Mouse (Mus musculus): ENCODE results near the gene Taf6. TPM values are rescaled to one million over a fixed set of nuclear protein-coding genes. Genes with fewer than 3 reads are reported as not detected.

Taf6 gene
- polyA plus RNA-seq, 1 experiment, result 51.6 TPM

GRCm38 (mm10) chr5:138165594-138165993, 21.7 kb downstream of the Taf6 start:
- Histone ChIP-seq H3K27me3 (ENCODE audit: control insufficient read depth, insufficient read depth, low read length, poor library complexity, severe bottlenecking) (no peaks in the 10 kb centered on the region), H3K4me3 (ENCODE audit: low read depth, low read length) (no peak overlapping the region), H3K4me1 (ENCODE audit: control insufficient read depth, insufficient read depth, low read length) (peaks cover 2% of the 10 kb centered on the region), H3K9me3 (replicated peaks; ENCODE audit: control insufficient read depth, insufficient read depth, low read length, poor library complexity, severe bottlenecking) (no peaks in the 10 kb centered on the region), H3K9ac (ENCODE audit: low read depth, poor library complexity, severe bottlenecking) (no peak overlapping the region), H3K27ac (ENCODE audit: insufficient read depth, low read length) (peak overlapping the region; percentile 64), H3K36me3 (ENCODE audit: control insufficient read depth, insufficient read depth, low read length, poor library complexity, severe bottlenecking) (peaks cover 71% of the 10 kb centered on the region)
- TF ChIP-seq EP300 (IDR thresholded peaks at IDR 0.05; ENCODE audit: insufficient read depth, low read depth, low read length), result no peak
- TF ChIP-seq POLR2A (IDR thresholded peaks at IDR 0.05; ENCODE audit: insufficient read depth, low read length), result no peak
- no peak for TF ChIP-seq CTCF (IDR thresholded peaks at IDR 0.05; ENCODE audit: low read depth, low read length)

- H3K4me3 ChIP-seq (ENCODE audit: low read depth, low read length), result no peak overlapping the region
Observed at GRCm38 (mm10) chr5:138163610-138164009, 23.6 kb downstream of the Taf6 start.

GRCm38 (mm10) chr5:138163046-138163445, 24.2 kb downstream of the Taf6 start:
- no peak overlapping the region for H3K9ac ChIP-seq (ENCODE audit: low read depth, poor library complexity, severe bottlenecking)
- H3K36me3 ChIP-seq (ENCODE audit: control insufficient read depth, insufficient read depth, low read length, poor library complexity, severe bottlenecking), result peaks cover 51% of the 10 kb centered on the region
- H3K27me3 ChIP-seq (ENCODE audit: control insufficient read depth, insufficient read depth, low read length, poor library complexity, severe bottlenecking), result no peaks in the 10 kb centered on the region
- H3K9me3 ChIP-seq (replicated peaks; ENCODE audit: control insufficient read depth, insufficient read depth, low read length, poor library complexity, severe bottlenecking), result no peaks in the 10 kb centered on the region
- H3K4me3 ChIP-seq (ENCODE audit: low read depth, low read length), result no peak overlapping the region
- TF ChIP-seq EP300 (IDR thresholded peaks at IDR 0.05; ENCODE audit: insufficient read depth, low read depth, low read length) (0 out of 2 replicates have a peak, but pooled peaks have one; percentile 4), POLR2A (IDR thresholded peaks at IDR 0.05; ENCODE audit: insufficient read depth, low read length) (no peak), CTCF (IDR thresholded peaks at IDR 0.05; ENCODE audit: low read depth, low read length) (no peak)
- H3K4me1 ChIP-seq (ENCODE audit: control insufficient read depth, insufficient read depth, low read length), result no peaks in the 10 kb centered on the region
- H3K27ac ChIP-seq (ENCODE audit: insufficient read depth, low read length), result peak overlapping the region; percentile 64

More at GRCm38 (mm10) chr5:138163610-138164009, 23.6 kb downstream of the Taf6 start:
- TF ChIP-seq CTCF (IDR thresholded peaks at IDR 0.05; ENCODE audit: low read depth, low read length) (no peak), EP300 (IDR thresholded peaks at IDR 0.05; ENCODE audit: insufficient read depth, low read depth, low read length) (no peak), POLR2A (IDR thresholded peaks at IDR 0.05; ENCODE audit: insufficient read depth, low read length) (no peak)
- no peak overlapping the region for H3K9ac ChIP-seq (ENCODE audit: low read depth, poor library complexity, severe bottlenecking)
- H3K36me3 ChIP-seq (ENCODE audit: control insufficient read depth, insufficient read depth, low read length, poor library complexity, severe bottlenecking), result peaks cover 56% of the 10 kb centered on the region
- H3K4me1 ChIP-seq (ENCODE audit: control insufficient read depth, insufficient read depth, low read length), result peaks cover 2% of the 10 kb centered on the region
- no peaks in the 10 kb centered on the region for H3K9me3 ChIP-seq (replicated peaks; ENCODE audit: control insufficient read depth, insufficient read depth, low read length, poor library complexity, severe bottlenecking)
- H3K27me3 ChIP-seq (ENCODE audit: control insufficient read depth, insufficient read depth, low read length, poor library complexity, severe bottlenecking), result no peaks in the 10 kb centered on the region
- H3K27ac ChIP-seq (ENCODE audit: insufficient read depth, low read length), result peak overlapping the region; percentile 64

- no peaks in the 10 kb centered on the region for H3K9me3 ChIP-seq (replicated peaks; ENCODE audit: control insufficient read depth, insufficient read depth, low read length, poor library complexity, severe bottlenecking)
- peak within 1 kb of the TSS; percentile 83 for H3K27ac ChIP-seq (ENCODE audit: insufficient read depth, low read length)
- peaks cover 31% of the 10 kb centered on the region for H3K36me3 ChIP-seq (ENCODE audit: control insufficient read depth, insufficient read depth, low read length, poor library complexity, severe bottlenecking)
- H3K4me1 ChIP-seq (ENCODE audit: control insufficient read depth, insufficient read depth, low read length), result no peaks in the 10 kb centered on the region
- peak; percentile 62 for TF ChIP-seq POLR2A (IDR thresholded peaks at IDR 0.05; ENCODE audit: insufficient read depth, low read length)
- TF ChIP-seq EP300 (IDR thresholded peaks at IDR 0.05; ENCODE audit: insufficient read depth, low read depth, low read length), result no peak
- TF ChIP-seq CTCF (IDR thresholded peaks at IDR 0.05; ENCODE audit: low read depth, low read length), result no peak
- peak within 1 kb of the TSS; percentile 76 for H3K9ac ChIP-seq (ENCODE audit: low read depth, poor library complexity, severe bottlenecking)
- no peaks in the 10 kb centered on the region for H3K27me3 ChIP-seq (ENCODE audit: control insufficient read depth, insufficient read depth, low read length, poor library complexity, severe bottlenecking)
- H3K4me3 ChIP-seq (ENCODE audit: low read depth, low read length), result peak within 1 kb of the TSS; percentile 95
Observed at GRCm38 (mm10) chr5:138160842-138161665, 26.2 kb downstream of the Taf6 start, which contains the start of gene Cops6. Gene Cops6, plus strand, starts transcription at chr5:138161071.

- TF ChIP-seq CTCF (IDR thresholded peaks at IDR 0.05; ENCODE audit: low read depth, low read length), result no peak
- no peak for TF ChIP-seq POLR2A (IDR thresholded peaks at IDR 0.05; ENCODE audit: insufficient read depth, low read length)
- TF ChIP-seq EP300 (IDR thresholded peaks at IDR 0.05; ENCODE audit: insufficient read depth, low read depth, low read length), result no peak
- Histone ChIP-seq H3K27me3 (ENCODE audit: control insufficient read depth, insufficient read depth, low read length, poor library complexity, severe bottlenecking) (no peaks in the 10 kb centered on the region), H3K36me3 (ENCODE audit: control insufficient read depth, insufficient read depth, low read length, poor library complexity, severe bottlenecking) (peaks cover 25% of the 10 kb centered on the region), H3K9me3 (replicated peaks; ENCODE audit: control insufficient read depth, insufficient read depth, low read length, poor library complexity, severe bottlenecking) (no peaks in the 10 kb centered on the region), H3K27ac (ENCODE audit: insufficient read depth, low read length) (peak overlapping the region; percentile 83), H3K4me1 (ENCODE audit: control insufficient read depth, insufficient read depth, low read length) (no peaks in the 10 kb centered on the region), H3K4me3 (ENCODE audit: low read depth, low read length) (peak overlapping the region; percentile 21; the same call in 1 of the 2 replicates), H3K9ac (ENCODE audit: low read depth, poor library complexity, severe bottlenecking) (peak overlapping the region; percentile 76; the same call in 1 of the 2 replicates)
Observed at GRCm38 (mm10) chr5:138160224-138160762, 27.0 kb downstream of the Taf6 start.
